Mouse (Mus musculus) erythroblast, embryonic 14.5 days (primary cell): Measurements from ENCODE around the gene Cenpm.

ENCODE experiments used
- GATA1 ChIP-seq: IDR thresholded peaks from 2 replicates; pipeline ENCODE4 v1.6.1; 2012; ENCODE audit warnings: low read length, inconsistent platforms, mixed read lengths
- TAL1 ChIP-seq: IDR thresholded peaks from 3 replicates; pipeline ENCODE4 v1.6.1; 2012; ENCODE audit warnings: low read length, inconsistent platforms, mixed read lengths

GRCm38 (mm10) chr15:82294059-82294458 lies 49.5 kb upstream of the Cenpm start:
- no peak for TF ChIP-seq GATA1
- no peak for TF ChIP-seq TAL1
